Mouse (Mus musculus): Measurements from ENCODE around the gene Tmem59l. TPM values are rescaled to one million over a fixed set of nuclear protein-coding genes. Genes with fewer than 3 reads are reported as not detected.

The Tmem59l gene
- total RNA-seq, 2 experiments from 2014 or later: 65.7 to 80.3 TPM

DNA sequence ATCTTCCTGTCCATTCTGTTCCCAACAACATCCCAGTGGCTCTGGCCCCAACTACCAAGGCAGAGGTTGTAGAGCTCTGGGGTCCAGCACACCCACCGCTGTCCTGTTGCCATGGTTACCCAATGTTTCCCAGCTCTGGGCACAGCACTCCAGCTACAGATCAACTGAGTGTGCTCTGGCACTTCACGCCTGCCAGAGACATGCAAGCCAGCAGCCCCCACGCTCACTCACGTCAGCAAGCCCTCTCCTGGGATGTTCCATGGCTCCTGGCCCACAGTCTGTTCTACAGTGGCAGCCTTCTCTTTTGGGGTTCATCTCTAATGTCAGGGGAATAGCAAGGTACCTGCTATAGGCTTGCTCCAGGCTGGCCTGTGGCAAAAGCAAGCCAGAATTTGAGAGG is 23.9 kb downstream of the Tmem59l start:
- intact Hi-C loops (cut with DNase I): no loop called here
- DNase-seq: peak; percentile 37

DNA sequence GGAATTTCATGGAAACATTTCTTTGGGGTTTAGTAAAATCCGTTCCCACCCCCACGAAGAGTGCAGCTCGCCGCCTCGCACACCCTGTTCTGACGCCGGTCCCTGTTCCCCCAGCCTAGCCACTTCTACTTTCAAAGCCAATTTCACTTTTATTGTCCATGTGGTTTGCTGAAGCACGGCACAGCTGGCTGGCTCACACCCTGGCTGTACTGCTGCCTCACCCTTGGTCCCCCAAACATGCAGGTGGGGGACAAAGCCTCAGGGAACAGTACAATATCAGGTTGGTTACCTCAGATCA is 24.7 kb downstream of the Tmem59l start:
- no peak for DNase-seq
- intact Hi-C loops (cut with DNase I): no loop called here

DNA sequence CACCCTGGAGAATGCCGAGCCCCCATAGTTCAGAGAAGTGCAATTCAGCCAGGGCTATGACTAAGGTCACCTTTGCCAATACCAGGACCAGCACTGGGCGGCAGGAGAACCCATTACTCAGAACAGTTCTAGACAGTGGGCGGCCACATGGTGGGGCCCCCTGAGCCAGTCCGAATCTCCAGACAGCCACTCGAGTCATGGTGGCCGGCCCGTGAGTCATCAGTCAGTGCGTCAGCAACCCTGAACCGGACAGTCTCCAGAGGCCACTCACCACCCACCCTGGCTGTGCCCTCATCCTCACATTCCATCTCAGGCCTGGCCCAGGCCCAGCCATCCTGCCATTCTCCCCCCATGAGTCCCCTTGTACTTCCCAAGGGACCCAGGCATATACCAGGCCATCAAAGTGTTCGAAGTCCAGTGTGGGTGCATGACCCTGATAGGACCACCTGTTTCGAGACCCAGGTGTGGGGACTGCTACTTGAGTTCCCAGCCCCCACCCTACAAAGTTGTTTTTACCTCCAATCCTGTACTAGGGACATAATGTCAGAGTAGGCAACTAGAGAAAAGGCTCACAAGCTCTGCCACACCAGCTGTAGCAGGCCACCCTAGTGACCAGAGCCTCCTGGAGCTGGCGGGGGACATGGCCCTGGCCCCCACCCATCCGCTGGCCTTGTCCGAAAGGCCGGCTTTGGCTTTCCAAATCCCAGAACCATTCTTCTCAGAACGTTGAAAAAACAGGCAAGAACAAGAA is 25.2 kb downstream of the Tmem59l start:
- intact Hi-C loops (cut with DNase I): no loop called here
- DNase-seq: no peak

DNA sequence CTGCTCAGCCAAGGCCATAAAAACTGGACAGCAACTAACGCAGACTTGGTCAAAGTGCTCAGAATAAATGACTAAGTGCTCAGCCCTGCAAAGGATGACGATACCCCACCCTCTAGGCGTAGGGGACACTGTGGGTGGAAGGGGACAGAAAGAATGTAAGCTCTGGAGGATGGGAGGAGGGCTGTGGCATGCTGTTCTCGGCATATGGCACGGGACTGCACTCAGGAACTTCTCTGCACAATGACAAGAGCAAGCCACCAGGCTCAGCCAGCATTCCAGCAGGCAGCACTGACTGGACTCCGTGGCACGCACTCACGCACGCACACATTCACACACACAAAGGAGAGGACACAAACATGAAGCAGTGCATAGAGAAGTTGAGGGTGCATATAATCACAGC is 26.6 kb downstream of the Tmem59l start:
- DNase-seq: no peak
- intact Hi-C loops (cut with DNase I): no loop called here

DNA sequence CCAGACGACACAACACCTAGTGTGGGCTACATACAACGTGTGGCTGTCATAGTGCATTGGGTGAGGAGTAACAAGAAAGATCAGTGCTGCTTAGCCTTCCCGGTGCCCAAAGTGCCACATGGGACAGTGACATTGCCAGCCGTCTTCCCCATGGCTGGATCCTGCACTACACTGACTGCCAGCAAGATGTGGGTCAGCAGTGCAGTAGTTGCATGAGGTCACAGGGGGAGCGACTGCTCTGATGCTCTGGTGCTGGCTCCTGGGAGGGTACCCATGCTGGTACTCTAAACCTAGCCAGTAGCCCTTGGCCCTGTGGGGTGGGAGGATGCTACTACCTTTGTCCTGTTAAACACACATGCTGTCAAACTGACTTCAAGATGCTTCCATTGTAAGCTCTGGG is 27.0 kb downstream of the Tmem59l start:
- intact Hi-C loops (cut with DNase I): no loop called here
- no peak for DNase-seq

DNA sequence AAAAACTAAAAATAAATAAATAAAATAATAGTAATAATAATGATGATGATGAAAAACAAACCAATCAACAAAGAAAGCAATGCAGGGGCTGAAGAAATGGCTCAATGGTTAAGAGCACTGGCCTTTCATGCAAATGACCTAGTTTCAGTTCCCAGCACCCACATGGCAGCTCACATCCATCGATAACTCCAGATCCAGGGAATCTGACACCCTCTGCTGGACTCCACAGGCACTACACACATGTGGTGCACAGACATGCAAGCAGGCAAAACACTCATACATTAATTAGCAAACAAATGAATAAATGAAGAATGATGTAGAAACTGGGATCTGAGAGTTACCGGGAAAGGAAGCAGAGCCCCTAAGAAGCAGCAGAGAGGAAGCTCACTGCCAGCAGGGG is 27.5 kb downstream of the Tmem59l start:
- intact Hi-C loops (cut with DNase I): no loop called here
- DNase-seq: no peak

DNA sequence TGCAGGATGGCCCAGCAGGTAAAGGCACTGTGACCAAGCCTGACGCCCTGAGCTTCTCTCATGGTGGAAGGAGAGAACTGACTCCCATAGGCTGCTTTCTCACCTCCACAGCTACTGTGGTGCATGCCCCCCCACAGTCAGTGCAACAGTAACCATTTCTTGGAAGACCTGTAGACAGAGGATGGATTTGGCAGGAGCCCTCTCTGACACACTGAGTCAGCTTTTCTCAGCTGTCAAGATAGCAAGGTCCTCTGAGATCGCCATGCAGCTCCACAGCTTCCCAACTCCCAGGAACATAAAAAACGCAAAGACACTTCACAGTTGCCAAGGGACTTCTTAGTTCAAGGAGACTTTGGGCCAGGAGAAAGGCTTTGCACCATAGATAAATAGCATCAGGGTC is 28.7 kb downstream of the Tmem59l start:
- intact Hi-C loops (cut with DNase I): no loop called here
- no peak for DNase-seq

DNA sequence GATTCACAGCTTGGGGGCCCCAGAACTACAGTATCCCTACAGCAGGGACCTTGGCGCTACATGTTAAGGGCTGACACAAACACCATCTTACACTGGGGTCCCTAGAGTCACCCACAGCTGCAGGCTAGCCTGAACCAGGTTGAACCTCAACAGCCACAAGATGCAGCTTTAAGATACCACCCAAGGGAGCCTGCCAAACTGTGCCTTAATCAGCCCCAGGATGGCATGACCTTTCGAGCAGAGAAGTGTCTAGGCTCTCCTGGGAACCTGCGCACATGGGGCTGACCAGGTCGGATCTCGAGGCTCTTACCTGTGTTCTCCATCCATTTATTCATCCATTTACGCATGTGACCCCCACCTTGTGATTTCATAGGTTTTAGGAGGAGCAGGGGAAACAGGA is 29.3 kb downstream of the Tmem59l start:
- intact Hi-C loops (cut with DNase I): no loop called here
- no peak for DNase-seq

DNA sequence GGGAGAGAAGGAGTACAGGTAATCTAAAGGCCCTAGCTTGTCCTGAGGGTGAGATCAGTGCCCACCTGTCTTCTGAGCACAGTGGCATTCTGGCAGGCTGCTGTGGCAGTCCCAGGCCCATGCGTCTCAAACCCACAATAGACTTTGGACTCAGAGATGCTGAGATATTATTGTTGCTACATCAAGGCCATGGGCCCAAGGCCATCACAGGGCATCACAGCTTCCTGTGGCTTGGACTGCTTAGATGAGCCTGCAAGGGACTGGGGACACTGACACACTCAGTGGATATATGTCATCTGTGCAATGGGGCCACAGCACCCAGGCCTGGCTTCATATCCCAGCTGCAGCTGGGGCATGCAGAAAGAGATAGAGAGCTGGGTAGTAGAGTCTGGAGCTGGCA is 30.2 kb downstream of the Tmem59l start:
- intact Hi-C loops (cut with DNase I): no loop called here
- DNase-seq: no peak

DNA sequence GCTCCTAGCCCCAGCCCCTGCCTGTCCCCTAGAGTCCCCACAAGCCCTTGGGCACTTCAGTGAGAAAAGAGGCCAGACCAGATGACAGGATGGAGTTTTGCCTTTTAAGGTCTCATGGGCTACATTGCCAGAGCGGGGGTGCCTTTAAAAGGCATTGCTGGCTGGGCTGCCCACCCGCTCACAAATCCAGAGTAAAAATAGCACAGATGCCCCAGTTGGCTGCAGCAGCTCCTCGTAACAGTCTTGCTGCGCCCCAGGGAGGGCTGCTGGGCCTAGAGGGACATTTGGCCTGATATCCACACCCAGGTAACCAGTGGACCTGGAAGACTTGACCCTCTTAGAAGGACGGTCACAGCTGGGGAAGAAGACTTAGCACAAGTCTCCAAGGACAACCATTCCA is 33.3 kb downstream of the Tmem59l start:
- DNase-seq: no peak
- intact Hi-C loops (cut with DNase I): no loop called here

DNA sequence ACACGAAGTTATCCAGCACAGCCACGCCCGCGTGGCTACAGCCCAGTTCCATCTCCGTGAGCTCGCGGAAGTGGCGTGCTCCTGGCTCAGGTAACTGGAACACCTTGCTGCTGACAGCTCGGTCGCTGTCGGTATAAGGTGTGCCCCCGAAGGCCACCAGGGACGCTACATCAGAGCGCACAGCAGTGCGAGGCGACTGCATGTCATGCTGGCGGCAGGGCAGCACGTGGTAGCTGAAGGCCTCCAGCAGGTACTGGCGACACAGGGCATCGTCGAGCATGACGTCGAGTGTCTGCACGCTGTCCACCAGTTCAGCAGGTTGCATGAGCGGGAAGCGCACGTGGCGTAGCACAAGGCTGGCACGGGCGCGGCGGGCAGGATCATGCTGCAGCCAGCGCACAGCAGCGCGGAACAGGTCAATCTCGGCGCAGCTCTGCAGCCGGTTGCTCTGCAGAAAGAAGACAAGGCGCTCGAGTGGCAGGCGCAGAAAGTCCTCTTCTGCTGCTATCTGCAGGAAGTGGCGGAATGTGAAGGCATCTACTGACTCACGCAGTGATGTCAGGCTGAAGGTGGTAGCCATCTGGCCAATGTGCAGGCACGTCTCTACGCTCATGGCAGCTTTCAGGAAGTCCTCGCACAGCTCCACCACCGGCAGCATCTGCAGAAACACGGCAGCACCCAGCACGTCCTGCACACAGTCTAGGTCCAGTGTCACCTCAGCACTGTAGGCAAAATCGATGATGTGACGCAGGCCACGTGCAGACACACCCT is 34.8 kb downstream of the Tmem59l start:
- DNase-seq: no peak
- intact Hi-C loops (cut with DNase I): no loop called here

DNA sequence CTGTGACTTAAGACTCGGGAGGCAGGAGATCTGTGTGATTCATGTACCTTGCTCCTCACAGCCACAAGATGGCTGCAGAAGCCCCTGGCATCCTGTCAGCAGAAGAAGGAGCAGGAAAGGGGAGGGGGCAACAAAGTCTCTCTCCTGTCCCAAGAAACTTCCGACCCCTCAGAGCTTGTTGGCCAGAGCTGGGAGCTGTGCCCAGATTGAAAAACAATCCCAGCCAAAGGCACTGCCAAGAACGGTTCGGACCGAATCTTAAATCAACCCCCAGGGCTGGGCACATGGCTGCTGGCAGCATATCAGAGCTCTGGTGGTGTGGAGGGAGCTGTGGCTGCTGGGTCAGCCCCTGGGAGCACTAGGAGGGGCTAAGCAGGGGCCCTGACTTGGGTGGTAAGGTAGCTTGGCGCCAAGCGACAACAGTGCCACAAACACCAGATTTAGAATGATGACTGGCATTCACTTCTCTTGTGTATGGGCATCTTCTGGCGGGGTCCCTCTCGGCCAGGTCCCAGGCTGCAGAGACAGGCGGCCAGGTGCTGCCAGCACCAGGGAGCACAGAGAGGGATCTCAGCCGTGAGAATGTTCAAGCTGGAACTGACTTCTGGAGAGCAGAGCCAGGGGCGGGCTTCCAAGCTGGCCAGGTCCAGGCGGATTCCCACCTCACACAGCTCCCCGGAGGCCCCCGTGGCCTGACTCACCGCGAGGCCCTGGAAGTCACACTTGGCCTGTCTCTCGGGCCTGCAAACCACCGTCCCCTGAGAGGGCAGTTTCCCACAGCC is 39.3 kb downstream of the Tmem59l start:
- intact Hi-C loops (cut with DNase I): no loop called here
- DNase-seq: peak; percentile 84

DNA sequence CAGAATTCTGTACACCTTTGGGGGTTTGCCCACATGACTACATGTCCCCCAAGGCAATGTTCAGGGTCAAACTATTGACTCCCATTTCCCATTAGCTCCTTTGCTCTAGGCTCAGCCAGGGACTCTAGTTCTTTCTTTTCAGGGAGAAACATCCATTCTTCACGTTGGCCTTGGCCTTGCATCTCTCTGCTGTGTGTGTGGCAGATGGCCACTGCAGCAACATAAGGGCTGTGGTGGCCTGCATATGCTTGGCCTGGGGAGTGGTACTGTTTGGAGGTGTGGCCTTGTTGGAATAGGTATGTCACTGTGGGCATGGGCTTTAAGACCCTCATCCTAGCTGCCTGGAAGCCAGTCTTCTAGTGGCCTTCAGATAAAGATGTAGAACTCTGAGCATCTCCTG is 41.2 kb downstream of the Tmem59l start:
- intact Hi-C loops (cut with DNase I): loop anchor here (2.0 kb wide), 1 partner anchor 29 kb away; no protein-coding TSS in a partner anchor
- no peak for DNase-seq

DNA sequence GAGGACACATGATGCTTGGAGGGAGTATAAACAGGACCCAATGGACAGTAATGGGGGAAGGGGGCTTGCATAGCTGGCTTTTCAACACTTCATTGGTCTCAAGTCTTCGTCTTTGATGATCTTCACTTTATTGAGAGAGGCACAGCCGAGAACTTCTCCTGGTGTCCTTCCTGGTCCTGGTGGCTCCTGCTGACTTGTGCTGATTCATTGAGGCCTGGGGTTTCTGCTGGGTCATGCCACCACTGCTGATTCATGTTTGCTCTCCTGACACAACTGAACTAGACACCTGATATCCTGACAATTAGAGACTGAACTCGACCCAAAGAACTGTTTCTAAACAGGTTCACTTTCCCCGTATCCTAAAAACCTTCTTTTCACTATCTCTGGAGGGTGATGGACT is 43.8 kb downstream of the Tmem59l start:
- intact Hi-C loops (cut with DNase I): no loop called here
- DNase-seq: no peak

DNA sequence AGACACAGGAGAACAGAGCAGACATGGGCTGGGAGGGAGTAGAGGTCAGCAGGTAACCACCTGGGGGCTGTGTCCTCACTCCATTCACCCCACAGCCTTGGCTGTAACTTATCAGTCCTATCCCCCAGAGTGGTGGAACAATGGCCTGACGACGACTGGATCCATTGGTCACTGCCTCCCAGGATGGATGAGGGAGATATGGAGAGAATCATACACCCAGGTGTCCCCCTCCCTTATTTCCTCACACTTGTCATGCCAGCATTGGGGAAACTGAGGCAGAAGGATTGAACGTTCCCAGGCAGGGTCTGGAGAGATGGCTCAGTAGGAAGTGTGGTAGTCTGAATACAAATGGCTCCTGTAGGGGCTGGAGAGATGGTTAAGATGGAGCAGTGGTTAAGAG is 45.6 kb downstream of the Tmem59l start:
- DNase-seq: no peak
- intact Hi-C loops (cut with DNase I): no loop called here

DNA sequence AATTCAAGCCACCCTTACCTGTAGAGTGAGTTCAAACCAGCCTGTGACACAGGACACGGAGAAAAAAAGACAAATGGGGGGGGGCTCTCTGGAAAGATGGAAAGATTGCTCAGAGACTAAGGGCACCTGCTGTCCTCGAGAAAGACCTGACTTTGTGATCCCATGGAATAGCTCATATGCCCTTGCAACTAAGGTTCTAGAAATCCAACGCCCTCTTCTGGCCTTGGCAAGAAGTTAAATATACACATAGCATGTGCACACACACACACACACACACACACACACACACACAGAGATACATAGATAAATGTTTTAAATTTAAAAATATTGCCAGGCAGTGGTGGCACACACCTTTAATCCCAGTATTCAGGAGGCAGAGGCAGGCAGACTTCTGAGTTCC is 46.9 kb downstream of the Tmem59l start:
- DNase-seq: no peak
- intact Hi-C loops (cut with DNase I): no loop called here

DNA sequence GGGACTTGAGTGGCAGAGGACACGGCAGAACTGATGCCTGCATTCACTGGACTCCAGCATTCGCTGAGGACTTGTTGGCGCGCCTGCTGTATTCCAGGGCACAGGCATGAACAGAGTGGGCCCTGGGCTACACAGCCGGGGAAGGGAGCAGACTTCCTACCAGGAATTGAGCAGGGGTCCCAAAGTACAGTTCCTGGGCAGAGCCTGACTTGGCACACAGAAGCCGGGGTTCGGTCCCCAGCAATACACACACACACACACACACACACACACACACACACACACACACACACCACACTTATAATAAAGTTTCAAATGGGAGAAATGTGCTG is 47.3 kb downstream of the Tmem59l start:
- intact Hi-C loops (cut with DNase I): no loop called here
- DNase-seq: no peak

DNA sequence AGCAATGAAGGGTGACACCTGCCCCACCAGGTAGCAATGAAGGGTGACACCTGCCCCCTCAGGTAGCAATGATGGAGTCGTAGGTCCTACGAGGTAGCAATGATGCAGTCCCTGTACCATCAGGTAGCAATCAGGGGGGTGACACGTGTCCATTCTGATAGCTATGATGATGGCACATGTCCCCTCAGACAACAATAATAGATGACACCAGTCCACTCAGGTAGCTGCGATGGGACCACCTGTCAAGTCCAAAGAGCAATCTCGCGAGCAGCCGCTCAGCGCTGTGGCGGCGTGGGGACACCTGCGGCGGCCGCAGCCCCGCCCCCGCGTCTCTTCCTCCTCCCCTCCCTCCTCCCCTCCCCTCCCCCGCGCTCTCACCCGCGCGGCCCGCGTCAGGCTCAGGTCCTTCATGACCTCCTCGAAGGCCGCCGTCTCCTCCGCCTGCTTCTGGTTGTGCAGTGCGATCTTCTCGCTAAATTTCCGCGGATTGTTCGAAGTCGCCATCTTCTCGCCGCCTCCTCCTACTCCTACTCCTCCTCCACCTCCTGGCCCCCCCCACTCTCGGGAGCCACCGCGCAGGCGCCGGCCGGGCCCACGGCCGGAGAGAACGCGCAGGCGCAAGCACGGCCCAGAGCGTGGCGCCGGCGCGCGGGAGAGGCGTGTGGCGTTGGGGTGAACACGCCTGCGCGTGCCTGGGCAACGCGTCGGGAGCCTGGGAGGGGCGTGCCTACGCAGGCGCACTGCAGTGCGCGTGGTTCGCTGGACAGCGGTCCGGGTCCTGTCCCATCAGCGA is 47.9 kb downstream of the Tmem59l start, which contains the start of gene Crtc1:
Gene Crtc1 (minus strand): TSS at position 525 of the 793 bp plus-strand sequence.
- peak; percentile 99 for DNase-seq
- intact Hi-C loops (cut with DNase I): no loop called here

DNA sequence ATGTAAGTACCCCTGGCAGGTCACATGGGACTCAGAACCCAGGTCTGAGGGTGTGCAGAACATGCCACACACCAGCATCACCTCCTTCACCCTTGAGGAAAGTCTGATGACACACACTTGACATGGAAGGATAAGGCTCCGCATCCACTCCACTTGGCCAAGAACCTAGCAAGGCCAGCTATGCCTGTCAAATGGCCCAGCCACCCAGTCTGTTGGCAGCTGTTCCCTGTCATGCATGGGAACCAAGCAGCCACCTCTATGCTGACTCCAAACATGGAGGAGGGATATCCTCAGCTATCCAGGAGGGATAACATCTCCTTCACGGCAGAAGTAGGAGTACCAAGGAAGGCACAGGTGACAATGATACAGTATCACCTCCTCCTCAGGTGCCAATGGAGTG is 48.7 kb downstream of the Tmem59l start:
- DNase-seq: no peak
- intact Hi-C loops (cut with DNase I): no loop called here

DNA sequence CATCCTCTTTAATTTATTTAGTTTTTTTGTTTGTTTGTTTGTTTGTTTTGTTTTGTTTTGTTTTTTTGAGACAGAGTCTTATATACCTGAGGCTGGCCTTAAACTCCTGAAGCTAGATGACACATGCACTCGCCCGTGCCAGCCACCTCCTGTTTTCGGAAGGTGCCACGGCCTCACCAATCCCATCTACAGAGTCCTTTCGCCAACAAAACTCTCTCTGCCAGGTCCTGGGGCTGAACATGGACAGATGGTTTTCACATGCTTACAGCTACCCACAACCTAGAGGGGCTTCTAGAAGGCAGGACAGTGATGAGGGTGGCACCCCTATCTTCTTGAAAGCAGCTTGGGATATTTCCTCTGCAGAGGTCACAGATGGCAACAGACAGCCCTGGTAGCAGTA is 52.0 kb downstream of the Tmem59l start:
- no peak for DNase-seq
- intact Hi-C loops (cut with DNase I): no loop called here

Measured in left cerebral cortex, postnatal 4 days (tissue).